Mouse (Mus musculus) testis, adult 2 months (tissue): ENCODE measurements around the gene Myocos.

Experiments
- CTCF ChIP-seq: fragments of 200-500 bp; IDR thresholded peaks from 2 replicates; pipeline ENCODE4 v1.5.1; 2012; ENCODE audit warnings: low read depth, mild to moderate bottlenecking, inconsistent platforms, low read length, moderate library complexity; ENCODE audit not compliant: control insufficient read depth, insufficient read depth, insufficient replicate concordance
- POLR2A ChIP-seq: fragments of 200-500 bp; IDR thresholded peaks from 2 replicates; pipeline ENCODE4 v1.6.1; 2012; ENCODE audit warnings: low read depth, mild to moderate bottlenecking, inconsistent platforms, low read length, moderate library complexity; ENCODE audit not compliant: control insufficient read depth

- no peak for TF ChIP-seq CTCF
- no peak for TF ChIP-seq POLR2A
Observed at GRCm38 (mm10) chr1:162639861-162640260, 18.2 kb downstream of the Myocos start.
